Mouse (Mus musculus) ES-CJ7 (cell line): ENCODE results near the gene Bclaf1.
A peak's percentile ranks its signal among the peaks of the same experiment; 100 is the strongest.

Source experiments
- DNase-seq: peaks from one replicate; pipeline ENCODE4 v3.0.0; 2011; ENCODE audit warnings: low read depth, low spot score

Gene Bclaf1

GRCm38 (mm10) chr10:20311918-20312735 is at the start of gene Bclaf1:
Gene Bclaf1, plus strand, starts transcription at chr10:20312469.
- DNase-seq = peak; percentile 99

GRCm38 (mm10) chr10:20262896-20263295 is 49.4 kb upstream of the Bclaf1 start:
- no peak for DNase-seq

DNA sequence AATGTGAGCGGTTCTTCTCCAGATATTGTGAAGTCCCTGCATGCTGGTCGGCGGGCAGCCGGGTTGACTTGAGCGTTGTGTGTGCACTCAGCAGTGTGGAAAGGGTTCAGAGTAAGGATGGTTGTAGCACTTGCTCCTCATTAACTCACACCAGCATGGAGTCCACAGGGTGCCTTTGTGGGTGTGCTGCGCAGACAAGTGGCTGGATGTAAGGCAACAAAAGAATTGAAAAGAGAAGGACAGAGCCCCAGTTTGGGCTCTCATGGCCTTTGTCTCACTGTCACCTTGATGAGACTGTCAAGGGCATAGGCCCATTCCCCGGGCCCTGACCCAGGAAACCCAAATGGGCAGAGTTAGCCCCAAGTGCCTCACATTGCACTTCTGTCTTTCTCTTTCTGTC is 47.8 kb upstream of the Bclaf1 start:
- peak; percentile 67 for DNase-seq

- no peak for DNase-seq
These were observed 45.2 kb upstream of the Bclaf1 start for GRCm38 (mm10) chr10:20267032-20267431.

- no peak for DNase-seq
These were observed 43.3 kb upstream of the Bclaf1 start for GRCm38 (mm10) chr10:20268945-20269344.

DNA sequence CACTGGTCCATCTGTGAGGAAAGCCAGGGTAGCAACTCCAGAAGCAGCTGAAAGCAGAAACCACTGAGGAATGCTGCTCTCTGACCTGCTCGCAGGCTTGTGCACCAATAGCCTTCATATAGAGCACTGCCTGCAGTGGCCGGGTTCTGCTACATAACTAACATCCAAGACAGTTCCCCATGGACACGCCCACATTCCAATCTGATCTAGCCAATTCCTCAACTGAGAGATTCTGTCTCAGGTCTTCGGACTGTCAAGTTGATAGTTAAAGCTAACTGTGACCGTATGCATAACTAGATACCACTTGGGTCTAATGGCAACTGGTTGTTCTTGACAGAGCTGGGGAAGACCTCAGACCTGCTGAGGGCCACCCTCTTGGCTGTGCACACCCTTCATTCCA is 39.9 kb upstream of the Bclaf1 start:
- no peak for DNase-seq

DNA sequence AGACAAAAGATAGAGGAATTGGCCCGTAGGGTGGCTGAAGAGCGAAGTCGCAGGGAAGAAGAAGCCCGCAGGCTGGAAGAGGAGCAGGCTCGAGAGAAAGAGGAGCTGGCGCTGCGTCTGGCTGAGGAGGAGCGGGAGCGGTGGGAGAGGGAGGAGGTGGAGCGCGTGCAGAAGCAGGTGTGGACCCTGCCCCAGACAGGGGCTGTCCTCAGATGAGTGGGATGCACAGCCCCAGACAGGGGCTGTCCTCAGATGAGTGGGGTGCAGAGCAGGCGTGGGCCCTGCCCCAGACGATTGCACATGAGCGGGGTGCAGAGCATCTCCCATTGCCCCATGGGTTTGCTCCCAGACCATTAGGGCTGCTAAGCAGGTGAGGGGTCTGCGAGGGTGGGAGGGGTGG is 39.0 kb upstream of the Bclaf1 start:
- no peak for DNase-seq

DNA sequence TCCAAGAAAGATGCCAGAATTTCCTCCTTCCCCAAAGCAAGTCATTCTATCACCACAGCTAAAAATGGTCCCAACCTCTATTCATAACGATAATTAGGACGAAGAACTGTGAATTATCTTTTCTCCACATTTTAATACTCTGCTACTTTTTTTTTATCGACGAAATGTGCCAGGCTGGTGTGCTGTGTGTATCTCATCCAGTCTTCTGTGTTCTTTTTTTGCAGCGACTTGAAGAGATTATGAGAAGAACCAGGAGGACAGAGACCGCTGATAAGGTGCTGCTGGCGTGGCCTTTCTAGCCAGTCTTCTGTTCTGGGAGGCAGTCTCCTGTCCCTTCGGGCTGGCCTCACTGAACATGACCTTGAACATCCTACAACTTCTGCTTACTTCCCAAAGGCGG is 38.2 kb upstream of the Bclaf1 start:
- no peak for DNase-seq

- DNase-seq = no peak
These were observed 30.8 kb upstream of the Bclaf1 start for GRCm38 (mm10) chr10:20281456-20281855.

- no peak for DNase-seq
These were observed 26.8 kb upstream of the Bclaf1 start for GRCm38 (mm10) chr10:20285289-20285975.

- DNase-seq = no peak
These were observed 26.1 kb upstream of the Bclaf1 start for GRCm38 (mm10) chr10:20285994-20286836.

- no peak for DNase-seq
These were observed 24.9 kb upstream of the Bclaf1 start for GRCm38 (mm10) chr10:20287369-20287768.

DNA sequence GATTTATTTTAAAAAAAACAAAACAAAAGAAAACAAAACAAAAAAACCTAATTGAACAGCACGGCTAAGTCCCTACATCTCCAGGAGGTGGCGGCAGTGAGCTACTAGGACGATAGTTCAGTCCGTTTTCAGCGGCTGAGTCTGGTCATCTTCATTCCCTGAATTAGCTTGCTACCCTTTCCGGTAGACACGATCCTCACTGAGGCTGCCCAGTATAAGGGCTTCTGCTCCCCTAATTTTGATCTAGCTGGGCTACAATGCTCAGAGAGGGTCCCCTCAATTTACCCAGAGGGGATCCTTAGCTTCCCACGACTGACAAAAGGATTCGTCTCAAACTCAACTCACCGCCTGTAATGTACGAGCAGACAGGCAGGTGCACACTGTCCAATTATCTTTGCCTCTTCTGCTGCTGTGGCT is 21.8 kb upstream of the Bclaf1 start:
- peak; percentile 78 for DNase-seq

DNA sequence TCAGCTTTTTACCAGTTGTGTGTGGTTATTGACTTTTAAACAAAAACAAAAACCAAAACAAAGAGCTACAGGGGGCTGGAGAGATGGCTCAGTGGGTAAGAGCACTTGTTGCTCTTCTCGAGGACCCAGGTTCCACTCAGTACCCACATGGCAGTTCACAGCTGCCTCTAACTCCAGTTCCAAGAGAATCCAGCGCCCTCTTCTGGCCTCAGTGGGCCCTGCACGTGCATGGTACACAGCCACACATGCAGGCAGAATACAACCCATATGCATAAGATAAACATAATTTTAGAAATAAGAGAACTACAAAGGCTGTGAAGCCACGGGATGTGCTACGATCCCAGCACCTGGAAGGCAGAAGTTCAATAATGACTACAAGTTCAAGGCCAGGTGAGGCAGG is 16.3 kb upstream of the Bclaf1 start:
- DNase-seq = peak; percentile 64

DNA sequence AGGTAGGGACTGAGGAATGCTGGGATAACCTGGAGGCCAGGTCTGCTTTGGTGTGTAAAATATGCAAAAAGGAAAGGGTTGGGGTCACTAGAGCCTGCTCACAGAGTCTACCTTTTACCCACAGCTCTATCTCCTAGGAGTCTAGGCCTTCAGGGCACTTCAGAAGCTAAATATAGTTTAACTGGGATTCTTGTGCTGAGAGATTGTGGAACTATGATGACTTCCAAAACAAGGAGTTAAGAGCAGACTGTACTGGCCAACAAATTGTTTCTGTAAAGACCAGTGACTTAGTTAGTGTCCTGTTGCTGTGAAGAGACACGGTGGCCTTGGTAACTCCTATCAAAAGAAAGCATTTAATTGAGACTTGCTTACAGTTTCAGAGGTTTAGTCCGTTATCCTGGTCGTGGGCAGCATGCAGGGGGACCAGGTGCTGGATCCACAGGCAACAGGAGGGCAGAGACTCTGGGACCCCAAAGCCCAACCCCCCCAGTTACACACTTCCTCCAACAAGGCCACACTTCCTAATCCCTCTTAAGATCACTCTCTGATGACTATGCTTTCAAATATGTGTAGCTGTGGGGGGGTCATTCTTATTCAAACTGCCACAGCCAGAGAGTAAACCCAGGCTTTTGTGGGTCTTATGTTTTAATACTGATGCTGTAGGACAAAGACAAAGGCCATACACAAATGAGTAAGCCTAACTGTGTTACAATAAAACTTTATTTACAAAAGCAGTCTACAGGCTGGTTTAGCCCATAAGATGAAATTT is 13.9 kb upstream of the Bclaf1 start:
- no peak for DNase-seq

GRCm38 (mm10) chr10:20299114-20299513 is 13.2 kb upstream of the Bclaf1 start:
- no peak for DNase-seq

- no peak for DNase-seq
These were observed 1.1 kb upstream of the Bclaf1 start for GRCm38 (mm10) chr10:20310969-20311769.

- DNase-seq = peak; percentile 91
These were observed 550 bp downstream of the Bclaf1 start for GRCm38 (mm10) chr10:20312736-20313301.

GRCm38 (mm10) chr10:20313447-20313846 is 1.2 kb downstream of the Bclaf1 start:
- no peak for DNase-seq

- no peak for DNase-seq
These were observed 1.7 kb downstream of the Bclaf1 start for GRCm38 (mm10) chr10:20313941-20314340.
